Mouse (Mus musculus): ENCODE data around the gene Pcnx2. TPM values are rescaled to one million over a fixed set of nuclear protein-coding genes. Genes with fewer than 3 reads are reported as not detected.

The Pcnx2 gene
- polyA plus RNA-seq (2016; fragmentation: Nextera tagmentation; extraction: Ambion mirVana) = 0.08 and 0.10 TPM in 2 replicates

DNA sequence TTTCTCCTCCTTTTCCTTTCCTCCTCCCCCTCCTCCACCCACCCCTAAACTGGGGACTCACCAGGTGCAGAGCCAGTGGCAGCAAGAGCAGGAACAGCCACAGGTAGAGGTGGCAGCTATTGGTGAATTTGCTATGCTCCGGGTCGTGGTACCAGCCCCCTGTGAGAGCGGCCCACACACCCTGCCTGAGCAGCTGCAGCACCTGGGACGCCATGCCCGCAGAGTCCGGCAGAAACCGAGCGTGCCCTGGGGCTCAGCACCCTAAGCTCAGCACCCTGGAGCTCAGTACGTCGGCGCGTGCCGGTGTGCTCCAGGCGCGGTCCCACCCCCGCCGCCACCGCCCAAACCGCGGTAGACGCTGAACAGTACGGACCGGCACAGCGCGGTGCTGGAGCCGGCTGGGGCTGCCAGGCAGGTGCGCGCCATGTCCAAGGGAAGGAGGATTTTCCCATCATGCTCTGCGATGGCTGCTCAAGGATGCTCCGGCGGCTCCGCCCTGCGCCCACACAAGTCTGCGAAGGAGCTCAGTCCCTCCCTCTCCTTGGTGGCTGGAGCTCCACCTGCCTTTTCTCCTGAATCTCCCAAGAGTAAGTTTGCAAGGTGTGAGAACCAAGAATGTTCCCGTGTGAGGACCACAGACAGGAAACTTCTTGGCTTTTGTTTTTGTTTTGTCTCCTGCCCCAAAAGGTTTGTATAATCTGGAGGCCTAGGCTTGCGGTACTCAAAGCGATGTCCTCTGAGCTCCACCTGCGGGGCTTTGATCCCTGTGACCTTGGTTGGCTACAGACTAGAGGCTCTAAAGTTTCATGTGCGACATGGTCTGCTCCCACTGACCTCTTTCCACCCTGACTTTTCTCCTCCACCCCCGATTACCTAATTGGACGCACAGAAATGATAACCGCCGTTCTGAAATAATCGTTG, at the start of gene Pcnx2:
TSS of gene Pcnx2 (minus strand) at position 450 of the 921 bp plus-strand sequence.
- Histone ChIP-seq H3K4me2 (peak within 1 kb of the TSS; percentile 54), H3K27ac (ENCODE audit: poor library complexity, severe bottlenecking) (no peak within 1 kb of the TSS)

DNA sequence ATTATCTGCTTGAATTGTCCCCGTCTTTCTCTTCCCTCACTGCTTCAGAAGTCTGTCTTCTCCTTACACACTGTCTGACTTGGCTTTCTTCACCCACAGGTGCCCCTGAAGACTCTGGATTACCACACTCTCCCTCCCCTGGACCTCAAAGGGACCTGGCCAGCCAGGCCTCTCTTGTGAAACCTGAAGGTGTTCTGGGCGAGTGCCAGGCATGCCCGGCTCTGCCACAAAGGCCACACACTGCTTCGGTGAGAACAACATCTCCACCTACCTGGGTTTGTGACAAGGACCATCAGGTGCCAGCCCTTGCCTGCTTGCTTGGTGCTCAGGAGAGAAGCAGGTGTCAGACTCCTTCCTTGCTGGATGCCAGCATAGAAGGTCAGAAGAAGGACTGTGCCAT, 46.4 kb upstream of the Pcnx2 start:
- Histone ChIP-seq H3K4me1 (replicated peaks) (no peaks in the 10 kb centered on the region), H3K9me3 (replicated peaks) (no peaks in the 10 kb centered on the region), H3K9ac (no peak overlapping the region), H3K4me3 (no peak overlapping the region), H3K36me3 (no peaks in the 10 kb centered on the region), H3K4me2 (no peak overlapping the region), H3K27me3 (replicated peaks) (peaks cover 24% of the 10 kb centered on the region), H3K27ac (ENCODE audit: poor library complexity, severe bottlenecking) (no peak overlapping the region)
- WGBS = 66% methylated on average over 4 of the region's 4 CpGs
- no peak for ATAC-seq (ENCODE audit: insufficient number of reproducible peaks, low FRiP score)

More for the DNA sequence above, at the start of gene Pcnx2:
- 9% methylated on average over 44 of the region's 44 CpGs for WGBS
- peak within 1 kb of the TSS; percentile 28 for H3K4me3 ChIP-seq
- H3K4me1 ChIP-seq (replicated peaks) = peaks cover 6% of the 10 kb centered on the region; the same call in 1 of the 2 replicates
- H3K27me3 ChIP-seq (replicated peaks) = peaks cover 42% of the 10 kb centered on the region
- H3K9me3 ChIP-seq (replicated peaks) = no peaks in the 10 kb centered on the region
- ATAC-seq (ENCODE audit: insufficient number of reproducible peaks, low FRiP score) = no peak
- no peak within 1 kb of the TSS for H3K9ac ChIP-seq
- no peaks in the 10 kb centered on the region for H3K36me3 ChIP-seq

DNA sequence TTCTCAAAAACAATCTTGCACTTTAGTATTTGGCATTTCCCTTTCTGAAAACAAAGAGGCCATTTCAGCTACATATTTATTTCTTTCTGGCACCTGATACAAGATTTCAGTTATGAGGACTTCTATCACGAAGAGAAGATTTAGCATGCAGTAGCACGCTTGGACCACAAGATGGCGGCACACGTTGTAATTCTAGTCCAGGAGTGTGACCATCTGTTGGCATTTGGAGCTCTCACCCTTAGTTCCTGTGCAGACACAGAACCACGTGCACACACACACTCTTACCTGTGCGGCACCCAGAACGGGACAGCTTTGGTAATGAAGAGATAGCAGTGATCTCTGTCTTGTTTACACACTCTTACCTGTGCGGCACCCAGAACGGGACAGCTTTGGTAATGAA, 37.5 kb upstream of the Pcnx2 start:
- no peak for ATAC-seq (ENCODE audit: insufficient number of reproducible peaks, low FRiP score)
- Histone ChIP-seq H3K9me3 (replicated peaks) (0 out of 2 replicates have a peak, but pooled peaks cover 2% of the 10 kb centered on the region), H3K4me1 (replicated peaks) (no peaks in the 10 kb centered on the region), H3K9ac (no peak overlapping the region), H3K4me3 (no peak overlapping the region), H3K27me3 (replicated peaks) (peaks cover 13% of the 10 kb centered on the region), H3K4me2 (no peak overlapping the region), H3K36me3 (no peaks in the 10 kb centered on the region), H3K27ac (ENCODE audit: poor library complexity, severe bottlenecking) (no peak overlapping the region)
- WGBS = 46% methylated on average over 9 of the region's 9 CpGs

DNA sequence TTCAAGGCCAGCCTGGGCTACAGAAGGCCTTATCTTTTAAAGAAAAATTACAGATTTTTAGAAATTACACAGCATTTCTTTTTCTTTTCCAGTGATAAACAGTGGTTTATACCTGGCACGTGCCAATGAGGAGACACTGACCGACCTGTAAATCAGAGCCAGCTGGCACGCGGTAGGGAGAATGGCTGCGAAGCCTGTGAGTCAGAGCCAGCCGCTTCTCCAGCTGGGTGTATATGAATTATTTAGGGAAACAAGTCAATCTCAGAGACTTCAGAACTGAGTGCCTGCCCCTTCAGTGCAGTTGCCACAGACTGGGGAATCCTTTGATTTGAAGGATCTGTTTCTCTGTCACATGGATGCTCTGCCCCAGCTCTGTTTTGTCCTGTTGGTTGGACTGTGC, 33.7 kb upstream of the Pcnx2 start:
- H3K27me3 ChIP-seq (replicated peaks) = no peaks in the 10 kb centered on the region
- H3K36me3 ChIP-seq = no peaks in the 10 kb centered on the region
- H3K9me3 ChIP-seq (replicated peaks) = 0 out of 2 replicates have a peak, but pooled peaks cover 2% of the 10 kb centered on the region
- no peak overlapping the region for H3K9ac ChIP-seq
- no peaks in the 10 kb centered on the region for H3K4me1 ChIP-seq (replicated peaks)
- no peak overlapping the region for H3K4me3 ChIP-seq
- no peak overlapping the region for H3K4me2 ChIP-seq
- H3K27ac ChIP-seq (ENCODE audit: poor library complexity, severe bottlenecking) = no peak overlapping the region
- ATAC-seq (ENCODE audit: insufficient number of reproducible peaks, low FRiP score) = no peak
- 89% methylated on average over 6 of the region's 6 CpGs for WGBS

DNA sequence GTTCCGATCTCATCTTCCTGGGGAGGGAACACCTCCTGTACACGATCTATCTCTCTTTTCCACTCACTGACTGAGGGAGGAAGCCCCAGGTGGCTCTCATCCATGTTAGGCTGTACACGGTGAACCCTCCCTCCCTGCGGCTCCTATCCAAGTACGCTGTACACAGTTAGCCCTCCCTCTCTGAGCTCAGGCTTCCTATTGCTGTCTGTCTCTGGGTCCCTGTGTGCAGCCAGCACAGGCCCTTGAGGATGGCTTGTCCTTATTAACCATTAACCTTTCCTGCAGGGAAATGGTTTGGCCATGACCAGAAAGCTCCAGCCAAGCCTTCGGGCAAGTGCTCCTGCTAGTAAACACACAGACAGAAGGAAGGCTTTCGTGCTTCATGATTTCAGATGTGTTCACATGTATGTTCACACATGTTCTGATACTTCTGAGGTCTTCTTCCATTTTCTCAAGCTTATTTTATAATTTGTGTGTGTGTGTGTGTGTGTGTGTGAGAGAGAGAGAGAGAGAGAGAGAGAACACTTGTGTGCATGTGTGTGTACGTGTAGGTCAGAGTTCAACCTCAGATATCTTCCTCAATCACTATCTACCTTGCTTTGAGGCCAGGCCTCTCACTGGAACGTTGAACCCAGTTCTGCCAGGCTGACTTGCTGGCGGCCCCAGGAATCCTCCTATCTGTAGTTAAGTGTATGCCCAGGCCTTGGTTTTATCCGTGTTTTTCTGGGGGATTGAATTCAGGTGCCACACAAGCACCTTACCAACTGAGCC, 32.3 kb upstream of the Pcnx2 start:
- Histone ChIP-seq H3K4me1 (replicated peaks) (0 out of 2 replicates have a peak, but pooled peaks cover 2% of the 10 kb centered on the region), H3K9ac (no peak overlapping the region), H3K27me3 (replicated peaks) (no peaks in the 10 kb centered on the region), H3K9me3 (replicated peaks) (0 out of 2 replicates have a peak, but pooled peaks cover 2% of the 10 kb centered on the region), H3K27ac (ENCODE audit: poor library complexity, severe bottlenecking) (no peak overlapping the region), H3K4me2 (no peak overlapping the region), H3K36me3 (no peaks in the 10 kb centered on the region), H3K4me3 (no peak overlapping the region)
- 71% methylated on average over 11 of the region's 11 CpGs for WGBS
- no peak for ATAC-seq (ENCODE audit: insufficient number of reproducible peaks, low FRiP score)

DNA sequence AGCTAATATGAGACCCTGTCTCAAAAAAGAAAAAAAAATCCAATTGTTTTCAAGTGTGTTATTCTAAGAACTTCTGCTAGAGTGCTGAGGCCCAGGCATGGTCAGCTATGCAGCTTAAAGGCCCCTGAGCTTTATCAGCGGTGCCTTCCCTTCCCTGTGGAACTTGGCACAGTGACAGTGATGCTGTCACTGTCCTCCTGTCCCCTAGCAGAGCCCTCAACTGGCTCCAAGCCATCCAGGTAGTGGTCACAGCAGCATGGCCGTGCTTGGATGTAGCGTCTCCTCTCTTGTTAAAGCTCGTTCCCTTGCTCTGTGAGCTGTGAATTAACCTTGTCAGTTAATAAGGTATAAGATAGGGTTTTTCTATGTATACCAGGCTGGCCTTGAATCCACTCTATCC, 28.5 kb upstream of the Pcnx2 start:
- Histone ChIP-seq H3K4me2 (no peak overlapping the region), H3K4me3 (no peak overlapping the region), H3K4me1 (replicated peaks) (0 out of 2 replicates have a peak, but pooled peaks cover 2% of the 10 kb centered on the region), H3K27me3 (replicated peaks) (no peaks in the 10 kb centered on the region), H3K9me3 (replicated peaks) (no peaks in the 10 kb centered on the region), H3K27ac (ENCODE audit: poor library complexity, severe bottlenecking) (no peak overlapping the region), H3K9ac (no peak overlapping the region), H3K36me3 (no peaks in the 10 kb centered on the region)
- no peak for ATAC-seq (ENCODE audit: insufficient number of reproducible peaks, low FRiP score)
- WGBS = 65% methylated on average over 4 of the region's 4 CpGs

DNA sequence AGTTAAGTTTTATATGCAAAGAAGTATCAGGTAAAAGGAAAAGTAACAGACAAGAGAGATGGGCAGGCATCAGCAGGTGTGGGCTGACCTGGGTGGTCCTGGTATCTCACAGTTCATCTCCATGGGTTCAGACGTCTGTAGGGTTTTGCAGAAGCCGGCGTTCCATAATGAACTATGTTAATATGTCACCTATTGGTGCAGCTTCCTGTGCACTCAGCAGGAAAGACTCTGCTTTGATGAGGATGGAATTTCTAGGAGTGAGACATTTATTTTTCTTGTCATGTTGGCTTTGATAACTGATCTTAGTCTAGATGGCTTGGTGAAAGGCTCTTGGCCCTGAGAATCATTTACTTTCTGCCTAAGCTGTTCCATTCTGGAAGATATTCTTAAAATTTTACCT, 24.2 kb upstream of the Pcnx2 start:
- H3K36me3 ChIP-seq = no peaks in the 10 kb centered on the region
- no peak overlapping the region for H3K4me3 ChIP-seq
- no peak overlapping the region for H3K9ac ChIP-seq
- H3K4me1 ChIP-seq (replicated peaks) = 0 out of 2 replicates have a peak, but pooled peaks cover 2% of the 10 kb centered on the region
- no peaks in the 10 kb centered on the region for H3K27me3 ChIP-seq (replicated peaks)
- 79% methylated on average over 3 of the region's 3 CpGs for WGBS
- H3K27ac ChIP-seq (ENCODE audit: poor library complexity, severe bottlenecking) = no peak overlapping the region
- no peaks in the 10 kb centered on the region for H3K9me3 ChIP-seq (replicated peaks)
- no peak for ATAC-seq (ENCODE audit: insufficient number of reproducible peaks, low FRiP score)
- H3K4me2 ChIP-seq = no peak overlapping the region

DNA sequence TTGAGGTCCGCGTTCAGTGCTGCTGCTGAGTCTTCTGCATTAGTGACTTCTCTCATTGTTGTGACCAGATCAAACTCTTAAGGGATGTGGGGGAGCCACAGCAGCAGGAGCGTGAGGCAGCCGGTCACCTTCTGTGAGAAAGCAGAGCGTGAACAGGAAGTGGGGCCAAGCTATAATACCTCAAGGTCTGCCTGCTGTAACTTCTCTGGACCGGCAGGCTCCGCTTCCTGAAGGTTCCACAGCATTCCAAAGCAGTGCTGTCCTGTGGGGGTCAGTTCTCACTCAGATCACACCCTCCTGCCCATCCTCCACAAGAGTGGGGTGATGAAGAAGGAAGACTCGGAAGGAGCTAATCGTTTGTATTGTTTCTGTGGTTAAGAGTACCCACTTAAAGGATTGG, 22.6 kb upstream of the Pcnx2 start:
- no peaks in the 10 kb centered on the region for H3K36me3 ChIP-seq
- ATAC-seq (ENCODE audit: insufficient number of reproducible peaks, low FRiP score) = no peak
- no peak overlapping the region for H3K4me2 ChIP-seq
- H3K27me3 ChIP-seq (replicated peaks) = no peaks in the 10 kb centered on the region
- H3K4me3 ChIP-seq = no peak overlapping the region
- 61% methylated on average over 9 of the region's 9 CpGs for WGBS
- no peaks in the 10 kb centered on the region for H3K9me3 ChIP-seq (replicated peaks)
- no peak overlapping the region for H3K9ac ChIP-seq
- peaks cover 7% of the 10 kb centered on the region; the same call in 1 of the 2 replicates for H3K4me1 ChIP-seq (replicated peaks)
- no peak overlapping the region for H3K27ac ChIP-seq (ENCODE audit: poor library complexity, severe bottlenecking)

DNA sequence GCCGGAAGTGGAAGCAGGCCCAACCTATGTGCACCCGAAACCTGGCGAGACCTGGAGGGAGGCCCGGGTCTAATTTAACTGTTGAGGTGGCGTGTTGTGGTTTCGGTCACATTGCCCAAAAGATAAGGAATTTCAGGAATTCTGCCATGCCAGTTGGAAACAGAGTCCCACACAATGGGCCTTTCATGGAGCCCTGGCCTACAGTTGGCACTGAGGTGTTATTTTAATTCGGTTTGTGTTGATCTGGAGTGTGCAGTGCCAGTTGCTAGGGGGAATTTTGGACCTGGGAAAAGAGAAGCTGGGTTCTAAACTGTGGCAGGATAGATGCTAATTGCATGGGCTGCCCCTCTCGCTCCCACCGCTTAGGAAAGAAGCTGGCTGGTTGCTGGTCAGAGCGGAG, 22.2 kb upstream of the Pcnx2 start:
- Histone ChIP-seq H3K9ac (no peak overlapping the region), H3K4me1 (replicated peaks) (peaks cover 7% of the 10 kb centered on the region; the same call in 1 of the 2 replicates), H3K4me2 (no peak overlapping the region), H3K27me3 (replicated peaks) (peaks cover 4% of the 10 kb centered on the region; the same call in 1 of the 2 replicates), H3K27ac (ENCODE audit: poor library complexity, severe bottlenecking) (no peak overlapping the region), H3K4me3 (no peak overlapping the region), H3K9me3 (replicated peaks) (no peaks in the 10 kb centered on the region), H3K36me3 (no peaks in the 10 kb centered on the region)
- no peak for ATAC-seq (ENCODE audit: insufficient number of reproducible peaks, low FRiP score)
- WGBS = 76% methylated on average over 10 of the region's 10 CpGs

DNA sequence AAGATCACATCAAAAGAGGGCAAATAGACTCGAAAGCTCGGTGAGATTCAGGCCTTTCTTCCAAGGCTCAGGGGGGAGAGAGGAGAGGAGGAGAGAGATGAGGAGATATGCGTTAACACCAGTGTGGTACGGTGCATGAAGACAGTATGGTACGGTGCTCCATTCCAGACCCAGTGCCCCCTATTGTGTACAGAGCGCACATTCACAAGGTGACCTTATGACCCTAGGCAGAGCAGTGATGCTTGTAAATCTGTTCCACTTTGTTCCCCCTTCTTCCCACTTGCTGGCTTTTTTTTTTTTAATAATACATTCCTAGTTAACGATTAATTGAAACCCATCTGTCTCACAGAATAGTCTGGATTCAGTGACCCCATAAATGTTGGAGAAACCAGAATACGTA, 21.4 kb upstream of the Pcnx2 start:
- Histone ChIP-seq H3K4me3 (no peak overlapping the region), H3K4me2 (no peak overlapping the region), H3K9ac (no peak overlapping the region), H3K4me1 (replicated peaks) (peaks cover 7% of the 10 kb centered on the region; the same call in 1 of the 2 replicates), H3K9me3 (replicated peaks) (no peaks in the 10 kb centered on the region), H3K36me3 (no peaks in the 10 kb centered on the region), H3K27me3 (replicated peaks) (peaks cover 11% of the 10 kb centered on the region; the same call in 1 of the 2 replicates), H3K27ac (ENCODE audit: poor library complexity, severe bottlenecking) (no peak overlapping the region)
- WGBS = 76% methylated on average over 8 of the region's 8 CpGs
- no peak for ATAC-seq (ENCODE audit: insufficient number of reproducible peaks, low FRiP score)

DNA sequence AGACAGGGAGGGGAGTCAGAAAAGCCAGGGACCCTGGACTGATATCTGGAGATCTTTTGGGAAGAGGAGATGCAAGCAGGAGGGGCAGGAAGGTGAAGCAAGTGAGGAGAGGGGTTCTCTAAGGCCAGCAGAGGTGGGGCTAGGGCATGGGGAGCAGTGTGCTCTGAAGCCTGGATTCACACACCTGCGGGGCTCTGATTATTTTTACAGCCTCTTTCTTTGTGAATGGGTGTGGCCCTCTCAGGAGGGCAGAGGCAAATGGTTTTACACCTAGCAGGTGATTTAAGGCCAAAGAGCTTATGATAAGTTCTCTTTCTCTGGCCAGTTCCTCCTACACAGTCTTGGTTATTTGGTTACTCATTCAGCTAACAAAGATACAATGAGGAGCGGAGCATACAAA, 20.6 kb upstream of the Pcnx2 start:
- no peak overlapping the region for H3K4me3 ChIP-seq
- no peak overlapping the region for H3K9ac ChIP-seq
- H3K9me3 ChIP-seq (replicated peaks) = no peaks in the 10 kb centered on the region
- H3K27ac ChIP-seq (ENCODE audit: poor library complexity, severe bottlenecking) = no peak overlapping the region
- no peak for ATAC-seq (ENCODE audit: insufficient number of reproducible peaks, low FRiP score)
- 85% methylated on average over 2 of the region's 2 CpGs for WGBS
- H3K4me2 ChIP-seq = no peak overlapping the region
- H3K27me3 ChIP-seq (replicated peaks) = peaks cover 17% of the 10 kb centered on the region
- H3K36me3 ChIP-seq = no peaks in the 10 kb centered on the region
- H3K4me1 ChIP-seq (replicated peaks) = peaks cover 7% of the 10 kb centered on the region; the same call in 1 of the 2 replicates

Data from heart, embryonic 12.5 days (tissue).